Mouse (Mus musculus): Measurements from ENCODE around the gene Ccdc125.

- no peak for TF ChIP-seq TCF12 (IDR thresholded peaks at IDR 0.05; ENCODE audit: insufficient read depth, poor library complexity, severe bottlenecking)
- TF ChIP-seq MAX (IDR thresholded peaks at IDR 0.05; ENCODE audit: low read depth), result no peak
- no peak for TF ChIP-seq USF1 (IDR thresholded peaks at IDR 0.05; ENCODE audit: low read depth)
- TF ChIP-seq POLR2A (IDR thresholded peaks at IDR 0.05; ENCODE audit: insufficient read length, low read depth), result no peak
- TF ChIP-seq MYOG (IDR thresholded peaks at IDR 0.05; ENCODE audit: control insufficient read depth in 1 of 3, insufficient read depth in 1 of 3, insufficient read length in 2 of 3, low read depth in 2 of 3), result no peak
- TF ChIP-seq E2F4 (IDR thresholded peaks at IDR 0.05; ENCODE audit: insufficient read depth), result no peak
- no peak for TF ChIP-seq MYOD1 (IDR thresholded peaks at IDR 0.05; ENCODE audit: control insufficient read depth in 1 of 3, insufficient read length in 2 of 3, low read depth in 2 of 3)
- TF ChIP-seq TCF3 (IDR thresholded peaks at IDR 0.05; ENCODE audit: insufficient read length, low read depth), result no peak
- no peak for TF ChIP-seq POLR2AphosphoS2 (IDR thresholded peaks at IDR 0.05; ENCODE audit: insufficient read length, low read depth)
- TF ChIP-seq SRF (IDR thresholded peaks at IDR 0.05; ENCODE audit: control insufficient read depth, insufficient read length, low read depth), result no peak
- TF ChIP-seq REST (IDR thresholded peaks at IDR 0.05; ENCODE audit: insufficient read depth, insufficient read length), result no peak
- no peak for TF ChIP-seq CEBPB (IDR thresholded peaks at IDR 0.05; ENCODE audit: insufficient read depth, poor library complexity, severe bottlenecking)
Observed at GRCm38 (mm10) chr13:100742831-100743230, 73.3 kb downstream of the Ccdc125 start.
